Mouse (Mus musculus) macrophage (primary cell): ENCODE results near the gene Fscb. TPM values are rescaled to one million over a fixed set of nuclear protein-coding genes. Genes with fewer than 3 reads are reported as not detected.

Experiments used
- H3K27ac ChIP-seq: fragments of 350-480 bp; formaldehyde crosslinking; 2 replicates; pipeline ENCODE4 v1.9.0; 2021
- H3K36me3 ChIP-seq: fragments of 350-480 bp; formaldehyde crosslinking; 2 replicates; pipeline ENCODE4 v1.9.0; 2021; ENCODE audit errors: inconsistent target
- H3K4me3 ChIP-seq: fragments of 350-480 bp; formaldehyde crosslinking; 2 replicates; pipeline ENCODE4 v1.9.0; 2021; ENCODE audit errors: inconsistent target
- H3K79me2 ChIP-seq: fragments of 350-480 bp; formaldehyde crosslinking; 2 replicates; pipeline ENCODE4 v1.9.0; 2021; ENCODE audit errors: inconsistent target
- WGBS: methylation state at CpG from one replicate; pipeline ENCODE4 v1.1.7; 2026; ENCODE audit warnings: inconsistent platforms; ENCODE audit not compliant: missing documents; 5-methylcytosine and 5-hydroxymethylcytosine counted together
- polyA plus RNA-seq: library from polyadenylated mRNA; stranded (reverse); fragments of 250-400 nt; gene quantifications from 3 replicates; pipeline ENCODE4 v1.2.4, GENCODE M21; 2018; ENCODE audit warnings: inconsistent platforms
- total RNA-seq, 78 experiments: library from RNA; depleted of rRNA; stranded (reverse); fragments of 250-400 nt; gene quantifications; 1 replicate in 9 of 78; 2 replicates in 24 of 78; 3 replicates in 43 of 78; 4 replicates in 2 of 78; pipeline ENCODE4 v1.2.4; 2018; ENCODE audit warnings: inconsistent platforms in 56 of 78

Fscb gene
- not detected for total RNA-seq (2018; cell fraction: chromatin; rRNA removed)
- not detected for total RNA-seq (2018; cell fraction: cytosol; rRNA removed)
- total RNA-seq (2018; cell fraction: nucleus; rRNA removed) = not detected
- not detected in 3 replicates for polyA plus RNA-seq

DNA sequence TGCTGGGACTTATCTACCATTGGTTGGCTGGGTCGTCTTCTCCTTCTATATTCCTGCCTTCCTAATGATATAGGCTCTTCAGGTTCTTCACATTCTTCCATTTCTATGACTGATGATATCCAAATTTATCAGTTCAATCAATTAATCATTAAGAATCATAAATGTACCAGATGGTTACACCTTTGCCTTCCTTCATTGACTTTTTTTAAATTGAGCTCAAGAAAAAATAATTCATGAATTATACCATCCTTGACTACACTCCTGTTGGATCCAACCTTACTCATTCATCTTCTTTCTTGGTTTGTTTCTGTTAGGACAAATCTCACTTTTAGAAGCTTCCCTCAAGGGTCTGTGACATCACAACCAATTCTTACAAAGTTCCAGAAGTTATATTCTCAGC lies at the start of gene Fscb:
Fscb (minus strand) TSS at position 101 of the 400 bp plus-strand sequence.
- 79% methylated on average over 1 of the region's 1 CpGs for WGBS
- H3K79me2 ChIP-seq = no peaks in the 10 kb centered on the region
- no peaks in the 10 kb centered on the region for H3K36me3 ChIP-seq
- H3K4me3 ChIP-seq = no peak within 1 kb of the TSS
- no peak within 1 kb of the TSS for H3K27ac ChIP-seq

GRCm38 (mm10) chr12:64516775-64517174 lies 42.3 kb upstream of the Fscb start:
- Histone ChIP-seq H3K4me3 (no peak overlapping the region), H3K27ac (no peak overlapping the region), H3K79me2 (no peaks in the 10 kb centered on the region), H3K36me3 (no peaks in the 10 kb centered on the region)
- WGBS = 67% methylated on average over 2 of the region's 2 CpGs

DNA sequence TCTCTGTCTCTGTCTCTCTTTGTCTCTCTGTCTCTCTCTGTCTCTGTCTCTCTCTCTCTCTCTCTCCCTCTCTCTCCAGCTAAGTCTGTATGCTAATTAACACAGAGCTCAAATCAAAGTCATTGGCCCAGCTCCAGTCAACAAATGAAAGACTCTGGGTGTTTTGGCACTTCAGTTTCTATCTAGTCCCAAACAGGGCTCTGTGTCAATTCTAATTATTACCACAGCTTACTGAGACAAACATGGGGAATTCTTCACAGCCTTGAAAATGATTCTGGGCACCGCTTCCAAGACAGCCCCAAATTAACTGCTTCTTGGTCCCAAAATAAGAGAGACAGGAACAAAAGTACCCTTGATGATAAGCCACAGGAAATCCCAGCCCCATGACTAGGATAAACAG lies 38.9 kb upstream of the Fscb start:
- Histone ChIP-seq H3K27ac (no peak overlapping the region), H3K36me3 (no peaks in the 10 kb centered on the region), H3K4me3 (no peak overlapping the region), H3K79me2 (no peaks in the 10 kb centered on the region)
- WGBS = 73% methylated on average over 1 of the region's 1 CpGs

- Histone ChIP-seq H3K36me3 (no peaks in the 10 kb centered on the region), H3K4me3 (no peak overlapping the region), H3K27ac (no peak overlapping the region), H3K79me2 (no peaks in the 10 kb centered on the region)
- WGBS = 78% methylated on average over 5 of the region's 5 CpGs
Observed at GRCm38 (mm10) chr12:64497706-64498105, 23.2 kb upstream of the Fscb start.

- Histone ChIP-seq H3K27ac (no peak overlapping the region), H3K36me3 (no peaks in the 10 kb centered on the region), H3K79me2 (no peaks in the 10 kb centered on the region), H3K4me3 (no peak overlapping the region)
- 75% methylated on average over 1 of the region's 1 CpGs for WGBS
Observed at GRCm38 (mm10) chr12:64473615-64474014, 875 bp downstream of the Fscb start.

GRCm38 (mm10) chr12:64473136-64473535 lies 1.4 kb downstream of the Fscb start:
- H3K27ac ChIP-seq = no peak overlapping the region
- WGBS = 88% methylated on average over 1 of the region's 1 CpGs
- H3K4me3 ChIP-seq = no peak overlapping the region
- no peaks in the 10 kb centered on the region for H3K36me3 ChIP-seq
- H3K79me2 ChIP-seq = no peaks in the 10 kb centered on the region

GRCm38 (mm10) chr12:64455228-64455627 lies 19.3 kb downstream of the Fscb start:
- no peaks in the 10 kb centered on the region for H3K36me3 ChIP-seq
- H3K4me3 ChIP-seq = no peak overlapping the region
- H3K27ac ChIP-seq = no peak overlapping the region
- H3K79me2 ChIP-seq = no peaks in the 10 kb centered on the region

- Histone ChIP-seq H3K27ac (no peak overlapping the region), H3K4me3 (no peak overlapping the region), H3K79me2 (no peaks in the 10 kb centered on the region), H3K36me3 (no peaks in the 10 kb centered on the region)
- WGBS = 77% methylated on average over 8 of the region's 9 CpGs
Observed at GRCm38 (mm10) chr12:64449911-64450310, 24.6 kb downstream of the Fscb start.

DNA sequence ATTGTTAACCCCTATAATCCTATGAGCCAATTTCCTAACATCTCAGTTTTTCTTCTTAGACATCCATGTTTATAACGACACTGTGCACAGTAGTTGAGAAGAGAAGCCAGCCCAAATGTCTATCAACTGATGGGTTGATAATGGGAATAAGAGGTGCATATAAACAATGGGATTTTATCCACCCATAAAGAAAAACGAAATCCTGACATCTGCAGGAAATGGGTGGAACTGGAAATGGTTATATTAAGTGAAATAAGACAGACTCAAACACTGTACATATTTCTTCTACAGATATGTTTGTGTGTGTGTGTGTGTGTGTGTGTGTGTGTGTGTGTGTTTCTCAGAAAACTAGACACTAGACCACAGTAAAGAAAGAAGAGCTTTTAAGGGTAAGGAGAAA lies 37.8 kb downstream of the Fscb start:
- no peaks in the 10 kb centered on the region for H3K79me2 ChIP-seq
- H3K4me3 ChIP-seq = no peak overlapping the region
- WGBS = 56% methylated on average over 2 of the region's 2 CpGs
- no peaks in the 10 kb centered on the region for H3K36me3 ChIP-seq
- H3K27ac ChIP-seq = no peak overlapping the region
